Mouse (Mus musculus) liver, embryonic 13.5 days (tissue): ENCODE results near the gene Fcer1g. TPM values are rescaled to one million over a fixed set of nuclear protein-coding genes. Genes with fewer than 3 reads are reported as not detected.

Source experiments
- ATAC-seq: fragments of 200-750 bp; cut with Nextera tagmentation; 2 replicates; pipeline ENCODE4 v1.8.0; 2017; ENCODE audit warnings: low read depth, mild to moderate bottlenecking, moderate number of reproducible peaks, moderate library complexity
- DNase-seq: peaks from one replicate; pipeline ENCODE4 v3.0.0; 2022
- H3K27ac ChIP-seq: fragments of 300-500 bp; sonication (generic); 2 replicates; pipeline ENCODE4 v1.5.1; 2015; ENCODE audit warnings: moderate library complexity, mild to moderate bottlenecking, inconsistent platforms
- H3K27me3 ChIP-seq: fragments of 300-500 bp; sonication (generic); 2 replicates; pipeline ENCODE4 v1.6.1; 2015; ENCODE audit warnings: mild to moderate bottlenecking, inconsistent platforms
- H3K36me3 ChIP-seq: fragments of 300-500 bp; sonication (generic); 2 replicates; pipeline ENCODE4 v1.6.1; 2015; ENCODE audit warnings: mild to moderate bottlenecking, inconsistent platforms
- H3K4me1 ChIP-seq: fragments of 300-500 bp; sonication (generic); replicated peaks from 2 replicates; pipeline ENCODE4 v1.6.1; 2015; ENCODE audit warnings: inconsistent platforms
- H3K4me2 ChIP-seq: fragments of 300-500 bp; sonication (generic); 2 replicates; pipeline ENCODE4 v1.6.1; 2015; ENCODE audit warnings: inconsistent platforms, mild to moderate bottlenecking, moderate library complexity
- H3K4me3 ChIP-seq: fragments of 300-500 bp; sonication (generic); replicated peaks from 2 replicates; pipeline ENCODE4 v1.5.1; 2015; ENCODE audit warnings: mild to moderate bottlenecking, inconsistent platforms
- H3K9ac ChIP-seq: fragments of 300-500 bp; sonication (generic); 2 replicates; pipeline ENCODE4 v1.6.1; 2015; ENCODE audit warnings: mild to moderate bottlenecking, inconsistent platforms
- H3K9me3 ChIP-seq: fragments of 300-500 bp; sonication (generic); replicated peaks from 2 replicates; pipeline ENCODE4 v1.6.1; 2016; ENCODE audit warnings: inconsistent platforms
- WGBS: fragments of 180-500 bp; shearing (Covaris S2); methylation state at CpG from one replicate; pipeline ENCODE4 v1.1.7; 2015; ENCODE audit not compliant: insufficient replicate concordance; 5-methylcytosine and 5-hydroxymethylcytosine counted together
- polyA plus RNA-seq: library from polyadenylated mRNA; unstranded; fragments of >200 nt; fragmentation: Nextera tagmentation; extraction: Ambion mirVana; gene quantifications from 2 replicates; pipeline ENCODE4 v1.2.1, GENCODE M21; 2015

Gene Fcer1g
- polyA plus RNA-seq, 1 experiment from 2014 or later = 69.6 TPM

GRCm38 (mm10) chr1:171263666-171264461 is 29.7 kb upstream of the Fcer1g start:
- ATAC-seq (no peak), DNase-seq (no peak)
- 65% methylated on average over 3 of the region's 3 CpGs for WGBS
- Histone ChIP-seq H3K36me3 (no peaks in the 10 kb centered on the region), H3K4me3 (no peak overlapping the region), H3K27me3 (peaks cover 39% of the 10 kb centered on the region), H3K4me2 (no peak overlapping the region), H3K4me1 (peaks cover 44% of the 10 kb centered on the region), H3K9me3 (no peaks in the 10 kb centered on the region), H3K27ac (no peak overlapping the region), H3K9ac (no peak overlapping the region)

- H3K27me3 ChIP-seq = peaks cover 43% of the 10 kb centered on the region
- H3K4me2 ChIP-seq = no peak overlapping the region
- peaks cover 40% of the 10 kb centered on the region for H3K4me1 ChIP-seq
- DNase-seq = no peak
- 0% methylated on average over 2 of the region's 2 CpGs for WGBS
- H3K36me3 ChIP-seq = no peaks in the 10 kb centered on the region
- H3K9ac ChIP-seq = no peak overlapping the region
- H3K4me3 ChIP-seq = no peak overlapping the region
- H3K27ac ChIP-seq = no peak overlapping the region
- H3K9me3 ChIP-seq = no peaks in the 10 kb centered on the region
- ATAC-seq = peak; percentile 27; the same call in 1 of the 2 replicates
Observed at GRCm38 (mm10) chr1:171263185-171263611, 29.0 kb upstream of the Fcer1g start.

- Histone ChIP-seq H3K4me1 (peaks cover 40% of the 10 kb centered on the region), H3K4me2 (peak overlapping the region; percentile 36), H3K36me3 (no peaks in the 10 kb centered on the region), H3K27me3 (peaks cover 43% of the 10 kb centered on the region), H3K9me3 (no peaks in the 10 kb centered on the region), H3K4me3 (no peak overlapping the region), H3K27ac (peak overlapping the region; percentile 67), H3K9ac (no peak overlapping the region)
- WGBS = 5% methylated on average over 8 of the region's 8 CpGs
- DNase-seq = no peak
- ATAC-seq = peak; percentile 16; the same call in 1 of the 2 replicates
Observed at GRCm38 (mm10) chr1:171262594-171263130, 28.5 kb upstream of the Fcer1g start.

- peaks cover 43% of the 10 kb centered on the region for H3K27me3 ChIP-seq
- no peak for ATAC-seq
- WGBS = 31% methylated on average over 3 of the region's 3 CpGs
- DNase-seq = no peak
- no peak overlapping the region for H3K4me2 ChIP-seq
- H3K9ac ChIP-seq = no peak overlapping the region
- H3K4me3 ChIP-seq = no peak overlapping the region
- 0 out of 2 replicates have a peak overlapping the region, but pooled peaks have one; percentile 23 for H3K27ac ChIP-seq
- H3K9me3 ChIP-seq = no peaks in the 10 kb centered on the region
- H3K36me3 ChIP-seq = no peaks in the 10 kb centered on the region
- H3K4me1 ChIP-seq = peaks cover 32% of the 10 kb centered on the region
Observed at GRCm38 (mm10) chr1:171260316-171260715, 26.2 kb upstream of the Fcer1g start.

GRCm38 (mm10) chr1:171258921-171259320 is 24.8 kb upstream of the Fcer1g start:
- Histone ChIP-seq H3K4me1 (peaks cover 32% of the 10 kb centered on the region), H3K36me3 (no peaks in the 10 kb centered on the region), H3K27me3 (peaks cover 45% of the 10 kb centered on the region), H3K27ac (no peak overlapping the region), H3K4me2 (peak overlapping the region; percentile 24; the same call in 1 of the 2 replicates), H3K4me3 (no peak overlapping the region), H3K9me3 (no peaks in the 10 kb centered on the region), H3K9ac (no peak overlapping the region)
- WGBS = 58% methylated on average over 17 of the region's 17 CpGs
- ATAC-seq (no peak), DNase-seq (no peak)

GRCm38 (mm10) chr1:171257781-171258180 is 23.6 kb upstream of the Fcer1g start:
- Histone ChIP-seq H3K36me3 (no peaks in the 10 kb centered on the region), H3K9me3 (no peaks in the 10 kb centered on the region), H3K27ac (no peak overlapping the region), H3K27me3 (peaks cover 49% of the 10 kb centered on the region), H3K9ac (no peak overlapping the region), H3K4me2 (no peak overlapping the region), H3K4me3 (no peak overlapping the region), H3K4me1 (peaks cover 25% of the 10 kb centered on the region)
- ATAC-seq = no peak
- DNase-seq = no peak
- WGBS = 71% methylated on average over 9 of the region's 9 CpGs

GRCm38 (mm10) chr1:171256937-171257548 is 22.9 kb upstream of the Fcer1g start:
- peaks cover 49% of the 10 kb centered on the region for H3K27me3 ChIP-seq
- 51% methylated on average over 15 of the region's 15 CpGs for WGBS
- H3K9me3 ChIP-seq = no peaks in the 10 kb centered on the region
- peak; percentile 62 for DNase-seq
- 0 out of 2 replicates have a peak overlapping the region, but pooled peaks have one; percentile 12 for H3K4me2 ChIP-seq
- H3K36me3 ChIP-seq = no peaks in the 10 kb centered on the region
- H3K27ac ChIP-seq = no peak overlapping the region
- peaks cover 21% of the 10 kb centered on the region for H3K4me1 ChIP-seq
- H3K9ac ChIP-seq = no peak overlapping the region
- ATAC-seq = no peak; the same call in 1 of the 2 replicates
- H3K4me3 ChIP-seq = no peak overlapping the region

- no peak for DNase-seq
- WGBS = 81% methylated on average over 24 of the region's 24 CpGs
- H3K9me3 ChIP-seq = no peaks in the 10 kb centered on the region
- no peak overlapping the region for H3K4me3 ChIP-seq
- H3K36me3 ChIP-seq = no peaks in the 10 kb centered on the region
- H3K27me3 ChIP-seq = peaks cover 49% of the 10 kb centered on the region
- ATAC-seq = no peak
- H3K9ac ChIP-seq = no peak overlapping the region
- no peak overlapping the region for H3K4me2 ChIP-seq
- H3K4me1 ChIP-seq = peaks cover 27% of the 10 kb centered on the region
- H3K27ac ChIP-seq = no peak overlapping the region
Observed at GRCm38 (mm10) chr1:171256095-171256818, 22.1 kb upstream of the Fcer1g start.

GRCm38 (mm10) chr1:171252415-171252814 is 18.2 kb upstream of the Fcer1g start:
- no peak overlapping the region for H3K9ac ChIP-seq
- no peak for ATAC-seq

GRCm38 (mm10) chr1:171251594-171252324 is 17.6 kb upstream of the Fcer1g start:
- H3K27ac ChIP-seq = no peak overlapping the region
- peaks cover 50% of the 10 kb centered on the region for H3K27me3 ChIP-seq
- no peak overlapping the region for H3K4me3 ChIP-seq
- DNase-seq (no peak), ATAC-seq (no peak)
- H3K4me1 ChIP-seq = peaks cover 26% of the 10 kb centered on the region
- H3K36me3 ChIP-seq = no peaks in the 10 kb centered on the region
- no peak overlapping the region for H3K9ac ChIP-seq
- H3K4me2 ChIP-seq = peak overlapping the region; percentile 36
- no peaks in the 10 kb centered on the region for H3K9me3 ChIP-seq
- WGBS = 24% methylated on average over 13 of the region's 13 CpGs

More at GRCm38 (mm10) chr1:171252415-171252814, 18.2 kb upstream of the Fcer1g start:
- WGBS = 62% methylated on average over 17 of the region's 17 CpGs
- Histone ChIP-seq H3K4me2 (no peak overlapping the region), H3K9me3 (no peaks in the 10 kb centered on the region), H3K4me3 (no peak overlapping the region), H3K27me3 (peaks cover 50% of the 10 kb centered on the region), H3K36me3 (no peaks in the 10 kb centered on the region), H3K27ac (no peak overlapping the region), H3K4me1 (peaks cover 24% of the 10 kb centered on the region)
- DNase-seq = no peak
